Comparison of ENCODE assay signal across 1 mouse cellular context in the genomic region with DNA sequence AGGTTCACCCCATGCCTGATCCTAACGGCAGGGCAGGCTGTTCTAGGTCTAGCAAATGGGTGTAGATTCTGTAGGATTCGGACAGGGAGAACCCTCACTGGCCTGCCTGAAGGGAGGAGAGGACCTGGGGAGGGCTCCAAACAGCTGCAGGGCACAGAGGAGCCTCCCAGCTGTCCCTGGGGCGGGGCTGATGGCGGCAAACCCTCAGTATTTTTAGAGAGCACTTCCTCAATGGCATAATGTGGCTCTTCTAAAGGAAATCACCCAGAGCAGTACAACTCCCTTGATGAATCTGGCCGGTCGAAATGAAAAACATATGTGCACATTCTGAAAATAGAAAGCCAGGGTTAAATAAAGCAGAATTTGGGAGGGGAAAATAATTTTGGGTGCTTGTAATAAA.
A peak's percentile ranks its signal among the peaks of the same experiment; 100 is the strongest.
TF ChIP-seq lines count a peak whose summit lies in the region.

No protein-coding gene starts in this region.

TF ChIP-seq in CH12.LX, 34 proteins besides CTCF, POLR2A, EP300 and RAD21 (continued from another document):
- TF ChIP-seq E2F4 (IDR thresholded peaks at IDR 0.05; ENCODE audit: insufficient replicate concordance, low read depth, low read length): 0 out of 2 replicates have a peak, but pooled peaks have one; percentile 63
- TF ChIP-seq KAT2A (IDR thresholded peaks at IDR 0.05; ENCODE audit: insufficient replicate concordance, low read length): no peak
- TF ChIP-seq UBTF (IDR thresholded peaks at IDR 0.05; ENCODE audit: low read depth, low read length): no peak
- TF ChIP-seq NRF1 (IDR thresholded peaks at IDR 0.05; ENCODE audit: low read depth, low read length): no peak
- TF ChIP-seq USF2 (conservative IDR thresholded peaks at IDR 0.05; ENCODE audit: low read depth, low read length): no peak
- no peak; the same call in 1 of the 2 replicates for TF ChIP-seq ZNF384 (IDR thresholded peaks at IDR 0.05; ENCODE audit: low read depth, low read length)
- no peak for TF ChIP-seq USF1 (IDR thresholded peaks at IDR 0.05; ENCODE audit: low read depth, low read length)
- no peak for TF ChIP-seq MAZ (IDR thresholded peaks at IDR 0.05; ENCODE audit: low read depth, low read length)
